Mouse (Mus musculus): ENCODE results near the gene Caln1. TPM values are rescaled to one million over a fixed set of nuclear protein-coding genes. Genes with fewer than 3 reads are reported as not detected.

Gene Caln1
- total and polyA plus RNA-seq, 2 experiments from 2014 or later: not detected

DNA sequence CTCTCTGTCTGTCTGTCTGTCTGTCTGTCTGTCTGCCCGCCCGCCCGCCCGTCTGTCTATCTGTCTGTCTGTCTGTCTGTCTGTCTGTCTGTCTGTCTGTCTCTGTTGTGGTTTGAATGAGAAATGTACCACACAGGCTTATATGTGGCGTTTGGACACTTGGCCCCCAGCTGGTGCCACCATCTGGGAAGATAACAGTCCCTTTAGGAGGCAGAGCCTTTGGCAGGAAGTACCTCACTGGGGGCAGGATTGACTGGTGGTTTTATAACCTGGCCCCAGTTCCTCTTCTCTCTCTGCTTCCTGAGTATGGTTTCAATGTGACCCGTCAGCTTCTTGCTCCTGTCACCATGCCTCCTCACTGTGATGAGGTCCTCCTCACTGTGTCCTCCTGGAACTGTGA lies 40.5 kb downstream of the Caln1 start:
- Histone ChIP-seq H3K4me2 (ENCODE audit: low read depth, low read length) (no peak overlapping the region), H3K4me1 (ENCODE audit: control insufficient read depth, insufficient read depth) (no peaks in the 10 kb centered on the region), H3K27ac (ENCODE audit: low read depth) (no peak overlapping the region), H3K36me3 (replicated peaks; ENCODE audit: control insufficient read depth, insufficient read depth, low read length) (no peaks in the 10 kb centered on the region), H3K9ac (replicated peaks; ENCODE audit: low read depth, low read length) (no peak overlapping the region), H3K4me3 (ENCODE audit: low read depth, low read length) (no peak overlapping the region), H3K27me3 (ENCODE audit: control insufficient read depth, insufficient read depth, low read length) (no peaks in the 10 kb centered on the region), H3K9me3 (replicated peaks; ENCODE audit: control insufficient read depth, low read length) (peaks cover 3% of the 10 kb centered on the region; the same call in 1 of the 2 replicates)
- ATAC-seq (ENCODE audit: insufficient read depth, low read depth) (no peak), DNase-seq (ENCODE audit: low spot score) (no peak)
- WGBS: 85% methylated on average over 6 of the region's 6 CpGs
- TF ChIP-seq EP300 (IDR thresholded peaks at IDR 0.05; ENCODE audit: low read depth) (no peak), CTCF (IDR thresholded peaks at IDR 0.05; ENCODE audit: low read depth) (no peak)

DNA sequence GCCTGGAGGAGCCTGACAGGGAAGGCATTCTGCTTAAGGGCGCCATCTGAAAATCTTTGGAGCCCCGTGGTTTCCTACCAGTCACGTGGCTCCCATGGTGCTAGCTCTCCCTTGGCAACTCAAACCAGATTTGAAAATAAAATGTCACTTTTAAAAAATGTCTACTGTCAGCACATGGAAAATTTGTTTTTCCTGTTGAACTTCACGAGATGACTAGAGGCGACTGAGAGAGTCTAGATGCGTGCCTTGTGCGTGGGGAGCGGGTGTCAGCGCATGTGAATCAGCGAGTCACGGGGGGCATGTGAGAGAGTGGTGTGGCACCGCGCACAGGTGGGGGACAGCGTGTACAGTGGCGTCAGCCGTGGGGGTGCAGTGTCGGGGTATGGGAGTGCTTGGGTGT lies 42.3 kb downstream of the Caln1 start:
- Histone ChIP-seq H3K4me1 (ENCODE audit: control insufficient read depth, insufficient read depth) (no peaks in the 10 kb centered on the region), H3K4me3 (ENCODE audit: low read depth, low read length) (no peak overlapping the region), H3K9me3 (replicated peaks; ENCODE audit: control insufficient read depth, low read length) (peaks cover 3% of the 10 kb centered on the region; the same call in 1 of the 2 replicates), H3K27ac (ENCODE audit: low read depth) (no peak overlapping the region), H3K27me3 (ENCODE audit: control insufficient read depth, insufficient read depth, low read length) (no peaks in the 10 kb centered on the region), H3K4me2 (ENCODE audit: low read depth, low read length) (no peak overlapping the region), H3K9ac (replicated peaks; ENCODE audit: low read depth, low read length) (no peak overlapping the region), H3K36me3 (replicated peaks; ENCODE audit: control insufficient read depth, insufficient read depth, low read length) (no peaks in the 10 kb centered on the region)
- WGBS: 85% methylated on average over 17 of the region's 17 CpGs
- ATAC-seq (ENCODE audit: insufficient read depth, low read depth) (no peak), DNase-seq (ENCODE audit: low spot score) (no peak)
- TF ChIP-seq CTCF (IDR thresholded peaks at IDR 0.05; ENCODE audit: low read depth) (no peak), EP300 (IDR thresholded peaks at IDR 0.05; ENCODE audit: low read depth) (no peak)

DNA sequence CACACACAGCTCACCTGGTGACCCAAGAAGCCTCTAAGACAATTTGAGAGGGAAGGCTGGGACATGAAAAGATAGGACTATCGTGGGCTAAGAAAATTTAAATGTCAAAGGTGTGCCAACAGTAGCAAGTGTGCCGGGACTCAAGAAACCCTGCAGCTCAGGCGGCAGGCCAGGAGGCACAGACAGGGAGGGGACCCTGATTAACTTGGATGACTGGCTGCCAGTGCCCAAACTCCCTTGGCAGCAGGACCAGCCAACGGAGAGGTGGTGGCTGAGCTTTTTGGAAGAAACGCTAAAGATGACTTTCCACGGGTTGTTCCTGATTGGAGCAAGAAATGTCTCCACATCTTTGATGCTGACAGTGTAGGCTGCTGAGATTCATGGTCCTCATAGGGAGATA lies 78.2 kb downstream of the Caln1 start:
- no peak overlapping the region for H3K4me3 ChIP-seq (ENCODE audit: low read depth, low read length)
- 42% methylated on average over 6 of the region's 6 CpGs for WGBS
- H3K9ac ChIP-seq (replicated peaks; ENCODE audit: low read depth, low read length): no peak overlapping the region
- ATAC-seq (ENCODE audit: insufficient read depth, low read depth) (no peak), DNase-seq (ENCODE audit: low spot score) (no peak)
- H3K36me3 ChIP-seq (replicated peaks; ENCODE audit: control insufficient read depth, insufficient read depth, low read length): no peaks in the 10 kb centered on the region
- no peak for TF ChIP-seq CTCF (IDR thresholded peaks at IDR 0.05; ENCODE audit: low read depth)
- TF ChIP-seq EP300 (IDR thresholded peaks at IDR 0.05; ENCODE audit: low read depth): no peak
- H3K27me3 ChIP-seq (ENCODE audit: control insufficient read depth, insufficient read depth, low read length): peaks cover 42% of the 10 kb centered on the region
- no peak overlapping the region for H3K4me2 ChIP-seq (ENCODE audit: low read depth, low read length)
- no peak overlapping the region for H3K27ac ChIP-seq (ENCODE audit: low read depth)
- no peaks in the 10 kb centered on the region for H3K9me3 ChIP-seq (replicated peaks; ENCODE audit: control insufficient read depth, low read length)
- H3K4me1 ChIP-seq (ENCODE audit: control insufficient read depth, insufficient read depth): no peaks in the 10 kb centered on the region

DNA sequence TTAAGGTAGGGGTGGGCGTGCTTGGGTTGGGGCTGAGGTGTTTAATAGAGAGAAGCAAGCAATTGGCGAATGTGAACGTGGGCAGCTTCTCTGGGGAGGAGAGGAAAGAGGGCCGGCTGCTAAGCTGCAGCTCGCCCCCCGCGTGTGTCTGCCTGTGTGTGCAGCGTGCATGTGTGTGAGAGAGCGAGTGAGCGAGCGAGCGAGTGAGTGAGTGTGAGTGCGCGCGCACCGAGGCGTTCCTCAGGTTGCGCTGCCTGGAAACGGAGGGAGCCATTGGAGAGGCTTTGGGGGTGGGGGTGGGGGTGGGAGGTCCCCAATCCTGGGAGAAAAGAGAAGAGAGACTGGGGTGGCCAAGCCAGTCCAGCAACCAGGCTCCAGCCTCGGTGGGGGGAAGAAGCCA lies 79.2 kb downstream of the Caln1 start:
- TF ChIP-seq EP300 (IDR thresholded peaks at IDR 0.05; ENCODE audit: low read depth) (no peak), CTCF (IDR thresholded peaks at IDR 0.05; ENCODE audit: low read depth) (no peak)
- WGBS: 2% methylated on average over 20 of the region's 20 CpGs
- H3K27me3 ChIP-seq (ENCODE audit: control insufficient read depth, insufficient read depth, low read length): peaks cover 42% of the 10 kb centered on the region
- H3K4me3 ChIP-seq (ENCODE audit: low read depth, low read length): no peak overlapping the region
- H3K27ac ChIP-seq (ENCODE audit: low read depth): no peak overlapping the region
- H3K9me3 ChIP-seq (replicated peaks; ENCODE audit: control insufficient read depth, low read length): no peaks in the 10 kb centered on the region
- H3K4me1 ChIP-seq (ENCODE audit: control insufficient read depth, insufficient read depth): no peaks in the 10 kb centered on the region
- no peak for ATAC-seq (ENCODE audit: insufficient read depth, low read depth)
- no peak overlapping the region for H3K9ac ChIP-seq (replicated peaks; ENCODE audit: low read depth, low read length)
- no peaks in the 10 kb centered on the region for H3K36me3 ChIP-seq (replicated peaks; ENCODE audit: control insufficient read depth, insufficient read depth, low read length)
- H3K4me2 ChIP-seq (ENCODE audit: low read depth, low read length): peak overlapping the region; percentile 33; the same call in 1 of the 2 replicates
- DNase-seq (ENCODE audit: low spot score): no peak

DNA sequence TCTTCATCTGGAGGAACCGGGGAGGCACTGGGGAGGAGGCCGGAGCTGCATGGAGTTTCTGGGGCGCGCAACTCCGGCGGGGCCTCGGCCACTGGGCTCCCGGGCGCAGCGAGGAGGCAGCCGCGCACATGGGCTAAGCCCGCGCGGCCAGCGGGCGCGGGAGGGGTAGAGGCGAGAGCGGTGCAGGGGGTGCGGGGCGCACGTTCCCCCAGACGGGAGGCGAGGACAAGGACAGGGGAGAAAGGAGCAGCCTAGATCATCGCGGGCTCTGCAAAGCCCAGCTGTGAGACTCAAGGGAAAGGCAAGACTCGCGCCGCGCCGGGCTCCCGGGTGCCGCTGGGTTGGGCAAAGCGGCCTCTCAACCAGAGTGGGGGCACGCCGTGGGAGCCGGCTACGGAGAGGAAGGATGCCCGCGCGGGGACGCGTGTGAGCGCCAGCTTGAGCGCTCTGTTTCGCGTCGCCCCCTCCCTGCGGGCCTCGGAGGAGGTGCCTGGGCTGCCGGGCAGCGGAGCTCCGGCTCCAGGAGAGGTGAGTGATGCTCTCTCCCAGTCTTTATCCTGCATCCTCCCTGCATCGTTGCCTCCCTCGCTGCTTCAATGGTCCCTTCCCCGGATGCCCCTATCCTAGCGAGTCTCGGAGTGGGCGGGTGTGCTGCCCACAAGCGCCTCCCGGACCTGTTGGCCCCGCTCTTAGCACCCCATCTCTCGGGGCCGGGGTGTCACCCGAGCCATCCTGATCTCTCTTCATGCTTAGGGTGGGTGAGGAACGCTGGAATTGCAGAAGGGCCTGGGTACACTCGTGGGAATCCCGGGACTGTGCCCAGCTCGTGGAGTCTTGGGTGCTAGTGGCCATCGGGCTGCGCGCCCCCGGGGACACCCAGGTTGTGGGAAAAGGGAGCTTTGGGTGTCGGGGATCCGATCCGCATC lies 79.9 kb downstream of the Caln1 start:
- WGBS: under 1% methylated on average over 68 of the region's 77 CpGs
- DNase-seq (ENCODE audit: low spot score) (no peak), ATAC-seq (ENCODE audit: insufficient read depth, low read depth) (no peak)
- Histone ChIP-seq H3K4me1 (ENCODE audit: control insufficient read depth, insufficient read depth) (no peaks in the 10 kb centered on the region), H3K27ac (ENCODE audit: low read depth) (no peak overlapping the region), H3K9me3 (replicated peaks; ENCODE audit: control insufficient read depth, low read length) (no peaks in the 10 kb centered on the region), H3K36me3 (replicated peaks; ENCODE audit: control insufficient read depth, insufficient read depth, low read length) (no peaks in the 10 kb centered on the region), H3K9ac (replicated peaks; ENCODE audit: low read depth, low read length) (no peak overlapping the region), H3K4me2 (ENCODE audit: low read depth, low read length) (peak overlapping the region; percentile 33), H3K27me3 (ENCODE audit: control insufficient read depth, insufficient read depth, low read length) (peaks cover 42% of the 10 kb centered on the region), H3K4me3 (ENCODE audit: low read depth, low read length) (peak overlapping the region; percentile 21; the same call in 1 of the 2 replicates)
- TF ChIP-seq CTCF (IDR thresholded peaks at IDR 0.05; ENCODE audit: low read depth) (no peak), EP300 (IDR thresholded peaks at IDR 0.05; ENCODE audit: low read depth) (no peak)
